ENCODE assay signal across 9 mouse cellular contexts in the genomic region with DNA sequence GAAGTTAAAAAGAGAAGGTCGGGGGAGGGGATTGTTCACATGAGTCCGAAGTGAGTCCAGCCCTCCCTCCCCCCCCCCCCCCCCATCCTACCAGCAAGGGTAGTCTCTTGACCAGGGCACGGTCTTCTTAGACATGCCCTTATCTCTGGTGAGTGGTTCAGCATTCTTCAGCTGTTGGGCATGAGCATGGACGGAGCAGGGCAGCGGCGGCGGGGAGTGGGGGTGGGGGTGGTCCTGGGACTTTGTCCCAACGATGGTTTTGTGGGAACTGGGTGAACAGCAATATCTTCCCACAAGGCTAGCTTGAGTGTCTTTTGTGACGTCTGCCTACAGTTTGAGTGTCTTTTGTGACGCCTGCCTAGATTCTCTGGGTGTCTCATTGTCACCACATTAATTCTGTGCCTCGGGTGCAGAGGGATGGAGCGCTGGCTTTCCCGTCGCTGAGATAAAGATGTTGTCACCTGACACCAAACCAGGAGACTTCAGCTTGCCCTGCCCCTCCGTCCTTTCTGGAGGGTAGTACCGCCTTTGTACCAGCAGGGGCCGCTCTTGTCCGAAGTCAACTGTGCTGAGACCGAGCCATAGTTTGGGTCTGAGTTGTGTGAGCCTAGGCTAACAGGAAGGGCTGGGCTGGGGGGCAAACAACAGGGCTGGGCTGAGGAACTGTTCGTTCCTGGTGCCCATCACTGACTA. TPM values are rescaled to one million over a fixed set of nuclear protein-coding genes. Genes with fewer than 3 reads are reported as not detected.
A peak's percentile ranks its signal among the peaks of the same experiment; 100 is the strongest.
DNase-seq lines count a peak whose midpoint lies in the region; ATAC-seq lines count a peak whose summit lies in the region.
"Had no signal": no experiment of that assay in that cellular context is flagged by ENCODE, and none has a peak within 500 bp of the region (broad histone marks: within the 10 kb centered on the region; RNA-seq: fewer than 3 reads in every experiment).

No protein-coding gene starts in this region.

- 0 out of 2 replicates have a peak, but pooled peaks cover 3% of the 10 kb centered on the region for H3K4me1 ChIP-seq in forebrain, embryonic 11.5 days (replicated peaks; ENCODE audit: control insufficient read depth, insufficient read depth, low read length)
- H3K4me1 ChIP-seq in heart, embryonic 16.5 days (ENCODE audit: control insufficient read depth, insufficient read depth, low read length) = peaks cover 25% of the 10 kb centered on the region
- peaks cover 28% of the 10 kb centered on the region for H3K4me1 ChIP-seq in liver, embryonic 15.5 days (replicated peaks)
- H3K4me1 ChIP-seq in neural tube, embryonic 11.5 days (ENCODE audit: control insufficient read depth, insufficient read depth, low read length) = no peaks in the 10 kb centered on the region; the same call in 1 of the 2 replicates
- peaks cover 4% of the 10 kb centered on the region; the same call in 1 of the 2 replicates for H3K4me1 ChIP-seq in stomach, embryonic 16.5 days (ENCODE audit: control insufficient read depth, insufficient read depth, low read length)

- H3K4me3 ChIP-seq in forebrain, embryonic 11.5 days (ENCODE audit: low read depth, low read length) = peak overlapping the region; percentile 14; the same call in 1 of the 2 replicates
- peak overlapping the region; percentile 47 for H3K4me3 ChIP-seq in heart, embryonic 16.5 days (ENCODE audit: low read length)
- peak overlapping the region; percentile 21 for H3K4me3 ChIP-seq in liver, embryonic 15.5 days (replicated peaks)
- H3K4me3 ChIP-seq in neural tube, embryonic 11.5 days (ENCODE audit: low read depth, low read length) = peak overlapping the region; percentile 27
- H3K4me3 ChIP-seq in stomach, embryonic 16.5 days (replicated peaks; ENCODE audit: low read length) = peak overlapping the region; percentile 33

- WGBS in forebrain, embryonic 11.5 days = 0% methylated on average over 19 of the region's 20 CpGs
- WGBS in heart, embryonic 16.5 days = under 1% methylated on average over 20 of the region's 20 CpGs
- under 1% methylated on average over 20 of the region's 20 CpGs for WGBS in liver, embryonic 15.5 days (ENCODE audit: insufficient replicate concordance)
- under 1% methylated on average over 20 of the region's 20 CpGs for WGBS in neural tube, embryonic 11.5 days
- WGBS in stomach, embryonic 16.5 days = under 1% methylated on average over 20 of the region's 20 CpGs

- H3K4me2 ChIP-seq in forebrain, embryonic 11.5 days (ENCODE audit: low read depth, low read length, severe bottlenecking) = peak overlapping the region; percentile 46
- peak overlapping the region; percentile 78 for H3K4me2 ChIP-seq in heart, embryonic 16.5 days (ENCODE audit: low read depth, low read length)
- H3K4me2 ChIP-seq in liver, embryonic 15.5 days = peak overlapping the region; percentile 53
- peak overlapping the region; percentile 46 for H3K4me2 ChIP-seq in neural tube, embryonic 11.5 days (ENCODE audit: low read depth)
- peak overlapping the region; percentile 54 for H3K4me2 ChIP-seq in stomach, embryonic 16.5 days (ENCODE audit: low read depth, low read length)

- H3K36me3 ChIP-seq in forebrain, embryonic 11.5 days (ENCODE audit: control insufficient read depth, insufficient read depth, low read length) = no peaks in the 10 kb centered on the region
- H3K36me3 ChIP-seq in heart, embryonic 16.5 days (ENCODE audit: control insufficient read depth, insufficient read depth) = no peaks in the 10 kb centered on the region
- H3K36me3 ChIP-seq in liver, embryonic 15.5 days (replicated peaks) = no peaks in the 10 kb centered on the region
- no peaks in the 10 kb centered on the region for H3K36me3 ChIP-seq in neural tube, embryonic 11.5 days (ENCODE audit: control insufficient read depth, insufficient read depth, low read length)
- no peaks in the 10 kb centered on the region for H3K36me3 ChIP-seq in stomach, embryonic 16.5 days (ENCODE audit: control insufficient read depth, insufficient read depth, low read length)

- peak; percentile 92 for ATAC-seq in forebrain, embryonic 11.5 days (replicated peaks; ENCODE audit: low FRiP score)
- peak; percentile 88 for ATAC-seq in heart, embryonic 16.5 days (replicated peaks; ENCODE audit: extremely low read depth, insufficient read depth, low FRiP score)
- ATAC-seq in liver, embryonic 15.5 days (ENCODE audit: insufficient read depth) = peak; percentile 74
- peak; percentile 85 for ATAC-seq in neural tube, embryonic 11.5 days (ENCODE audit: insufficient read depth, low FRiP score, low TSS enrichment)
- peak; percentile 83 for ATAC-seq in stomach, embryonic 16.5 days (ENCODE audit: insufficient read depth, low FRiP score)

- H3K27ac ChIP-seq in forebrain, embryonic 11.5 days (ENCODE audit: low read depth, low read length) = no peak overlapping the region
- peak overlapping the region; percentile 23; the same call in 1 of the 2 replicates for H3K27ac ChIP-seq in heart, embryonic 16.5 days (ENCODE audit: low read length)
- no peak overlapping the region for H3K27ac ChIP-seq in liver, embryonic 15.5 days (replicated peaks)
- no peak overlapping the region for H3K27ac ChIP-seq in neural tube, embryonic 11.5 days (ENCODE audit: low read depth, low read length)
- no peak overlapping the region for H3K27ac ChIP-seq in stomach, embryonic 16.5 days (ENCODE audit: low read length)

- H3K9me3 ChIP-seq in forebrain, embryonic 11.5 days (ENCODE audit: control insufficient read depth, low read length) = no peaks in the 10 kb centered on the region
- no peaks in the 10 kb centered on the region for H3K9me3 ChIP-seq in heart, embryonic 16.5 days (replicated peaks; ENCODE audit: control insufficient read depth, low read length)
- H3K9me3 ChIP-seq in liver, embryonic 15.5 days (replicated peaks) = no peaks in the 10 kb centered on the region
- H3K9me3 ChIP-seq in neural tube, embryonic 11.5 days (ENCODE audit: control insufficient read depth, low read length) = no peaks in the 10 kb centered on the region
- H3K9me3 ChIP-seq in stomach, embryonic 16.5 days (replicated peaks; ENCODE audit: control insufficient read depth, low read length) = no peaks in the 10 kb centered on the region

- no peaks in the 10 kb centered on the region for H3K27me3 ChIP-seq in forebrain, embryonic 11.5 days (ENCODE audit: control insufficient read depth, insufficient read depth, low read length)
- H3K27me3 ChIP-seq in heart, embryonic 16.5 days (ENCODE audit: control insufficient read depth, insufficient read depth, low read length) = no peaks in the 10 kb centered on the region
- no peaks in the 10 kb centered on the region for H3K27me3 ChIP-seq in liver, embryonic 15.5 days
- no peaks in the 10 kb centered on the region for H3K27me3 ChIP-seq in neural tube, embryonic 11.5 days (ENCODE audit: control insufficient read depth, insufficient read depth, low read length)
- H3K27me3 ChIP-seq in stomach, embryonic 16.5 days (ENCODE audit: control insufficient read depth, insufficient read depth, low read length) = no peaks in the 10 kb centered on the region

- H3K9ac ChIP-seq in forebrain, embryonic 11.5 days (ENCODE audit: low read length) = peak overlapping the region; percentile 30
- H3K9ac ChIP-seq in heart, embryonic 16.5 days (ENCODE audit: low read length) = peak overlapping the region; percentile 65
- H3K9ac ChIP-seq in liver, embryonic 15.5 days = no peak overlapping the region
- H3K9ac ChIP-seq in neural tube, embryonic 11.5 days (ENCODE audit: low read length) = peak overlapping the region; percentile 24
- peak overlapping the region; percentile 64 for H3K9ac ChIP-seq in stomach, embryonic 16.5 days (ENCODE audit: low read length)

- DNase-seq in CD8-positive naive resting alpha-beta T cell, adult 2 months (ENCODE audit: low read depth in 2 of 2, low spot score in 2 of 2) = peak; percentile 84 to 90
- DNase-seq in c-Kit-negative CD71-positive TER-119-positive erythroid progenitor cells, embryonic 14.5 days (ENCODE audit: low read depth, low spot score) = peak; percentile 56
- DNase-seq in forebrain, embryonic 11.5 days (ENCODE audit: low spot score) = peak; percentile 95
- peak; percentile 84 to 88 for DNase-seq in kidney, postnatal 25 days
- DNase-seq in neural tube, embryonic 11.5 days (ENCODE audit: low spot score) = peak; percentile 93

RNA-seq across cellular contexts. Expression of gene Arhgef2, which starts 1.4 kb away (rescaled TPM):
- 118 and 123 TPM in 2 replicates for polyA plus RNA-seq in forebrain, embryonic 11.5 days (2014; fragmentation: Nextera tagmentation; extraction: Ambion mirVana)
- 76.7 and 85.5 TPM in 2 replicates for polyA plus RNA-seq in heart, embryonic 16.5 days (2015; fragmentation: Nextera tagmentation; extraction: Ambion mirVana)
- polyA plus RNA-seq in liver, embryonic 15.5 days (2015; fragmentation: Nextera tagmentation; extraction: Ambion mirVana) = 14.4 and 15.0 TPM in 2 replicates
- 142 and 145 TPM in 2 replicates for polyA plus RNA-seq in neural tube, embryonic 11.5 days (2014; fragmentation: Nextera tagmentation; extraction: Ambion mirVana)
- 75.4 and 81.3 TPM in 2 replicates for polyA plus RNA-seq in stomach, embryonic 16.5 days (2015; fragmentation: Nextera tagmentation; extraction: Ambion mirVana)

RNA-seq across cellular contexts. Expression of gene Ssr2, which starts 31.5 kb away (rescaled TPM):
- 142 and 148 TPM in 2 replicates for polyA plus RNA-seq in forebrain, embryonic 11.5 days (2014; fragmentation: Nextera tagmentation; extraction: Ambion mirVana)
- polyA plus RNA-seq in heart, embryonic 16.5 days (2015; fragmentation: Nextera tagmentation; extraction: Ambion mirVana) = 136 and 161 TPM in 2 replicates
- 190 and 206 TPM in 2 replicates for polyA plus RNA-seq in liver, embryonic 15.5 days (2015; fragmentation: Nextera tagmentation; extraction: Ambion mirVana)
- 185 and 195 TPM in 2 replicates for polyA plus RNA-seq in neural tube, embryonic 11.5 days (2014; fragmentation: Nextera tagmentation; extraction: Ambion mirVana)
- polyA plus RNA-seq in stomach, embryonic 16.5 days (2015; fragmentation: Nextera tagmentation; extraction: Ambion mirVana) = 307 and 360 TPM in 2 replicates

RNA-seq across cellular contexts. Expression of gene Rxfp4, which starts 45.7 kb away (rescaled TPM):
- not detected in 2 replicates for polyA plus RNA-seq in forebrain, embryonic 11.5 days (2014; fragmentation: Nextera tagmentation; extraction: Ambion mirVana)
- not detected in 2 replicates for polyA plus RNA-seq in heart, embryonic 16.5 days (2015; fragmentation: Nextera tagmentation; extraction: Ambion mirVana)
- polyA plus RNA-seq in liver, embryonic 15.5 days (2015; fragmentation: Nextera tagmentation; extraction: Ambion mirVana) = not detected in 2 replicates
- polyA plus RNA-seq in neural tube, embryonic 11.5 days (2014; fragmentation: Nextera tagmentation; extraction: Ambion mirVana) = not detected in 2 replicates
- not detected in 2 replicates for polyA plus RNA-seq in stomach, embryonic 16.5 days (2015; fragmentation: Nextera tagmentation; extraction: Ambion mirVana)
- polyA plus RNA-seq: gonadal fat pad, adult 2 months had no signal

RNA-seq across cellular contexts. Expression of gene Ubqln4, which starts 53.7 kb away (rescaled TPM):
- polyA plus RNA-seq in forebrain, embryonic 11.5 days (2014; fragmentation: Nextera tagmentation; extraction: Ambion mirVana) = 89.2 and 95.0 TPM in 2 replicates
- 28.8 and 32.0 TPM in 2 replicates for polyA plus RNA-seq in heart, embryonic 16.5 days (2015; fragmentation: Nextera tagmentation; extraction: Ambion mirVana)
- polyA plus RNA-seq in liver, embryonic 15.5 days (2015; fragmentation: Nextera tagmentation; extraction: Ambion mirVana) = 19.8 and 20.4 TPM in 2 replicates
- polyA plus RNA-seq in neural tube, embryonic 11.5 days (2014; fragmentation: Nextera tagmentation; extraction: Ambion mirVana) = 80.2 and 84.0 TPM in 2 replicates
- polyA plus RNA-seq in stomach, embryonic 16.5 days (2015; fragmentation: Nextera tagmentation; extraction: Ambion mirVana) = 33.3 and 34.0 TPM in 2 replicates

RNA-seq across cellular contexts. Expression of gene Lamtor2, which starts 54.3 kb away (rescaled TPM):
- 89.3 and 96.0 TPM in 2 replicates for polyA plus RNA-seq in forebrain, embryonic 11.5 days (2014; fragmentation: Nextera tagmentation; extraction: Ambion mirVana)
- polyA plus RNA-seq in heart, embryonic 16.5 days (2015; fragmentation: Nextera tagmentation; extraction: Ambion mirVana) = 136 and 139 TPM in 2 replicates
- 104 and 112 TPM in 2 replicates for polyA plus RNA-seq in liver, embryonic 15.5 days (2015; fragmentation: Nextera tagmentation; extraction: Ambion mirVana)
- polyA plus RNA-seq in neural tube, embryonic 11.5 days (2014; fragmentation: Nextera tagmentation; extraction: Ambion mirVana) = 82.1 and 98.4 TPM in 2 replicates
- polyA plus RNA-seq in stomach, embryonic 16.5 days (2015; fragmentation: Nextera tagmentation; extraction: Ambion mirVana) = 188 and 190 TPM in 2 replicates
